Mouse (Mus musculus) forebrain, embryonic 13.5 days (tissue): ENCODE measurements around the gene Rras. TPM values are rescaled to one million over a fixed set of nuclear protein-coding genes. Genes with fewer than 3 reads are reported as not detected.

Experiments used
- ATAC-seq: fragments of 200-750 bp; cut with Nextera tagmentation; 2 replicates; pipeline ENCODE4 v1.8.0; 2017
- H3K27ac ChIP-seq: fragments of 300-500 bp; sonication (generic); 2 replicates; pipeline ENCODE4 v1.5.1; 2015; ENCODE audit warnings: inconsistent platforms, mild to moderate bottlenecking, moderate library complexity
- H3K27me3 ChIP-seq: fragments of 300-500 bp; sonication (generic); 2 replicates; pipeline ENCODE4 v1.6.1; 2015; ENCODE audit warnings: mild to moderate bottlenecking, inconsistent platforms
- H3K36me3 ChIP-seq: fragments of 300-500 bp; sonication (generic); 2 replicates; pipeline ENCODE4 v1.6.1; 2015; ENCODE audit warnings: mild to moderate bottlenecking, inconsistent platforms; ENCODE audit not compliant: poor library complexity, severe bottlenecking
- H3K4me1 ChIP-seq: fragments of 300-500 bp; sonication (generic); 2 replicates; pipeline ENCODE4 v1.6.1; 2015; ENCODE audit warnings: inconsistent platforms
- H3K4me2 ChIP-seq: fragments of 300-500 bp; sonication (generic); 2 replicates; pipeline ENCODE4 v1.6.1; 2015; ENCODE audit warnings: inconsistent platforms, mild to moderate bottlenecking, moderate library complexity
- H3K4me3 ChIP-seq: fragments of 300-500 bp; sonication (generic); 2 replicates; pipeline ENCODE4 v1.5.1; 2015; ENCODE audit warnings: mild to moderate bottlenecking, inconsistent platforms
- H3K9ac ChIP-seq: fragments of 300-500 bp; sonication (generic); 2 replicates; pipeline ENCODE4 v1.6.1; 2015; ENCODE audit warnings: mild to moderate bottlenecking, inconsistent platforms
- H3K9me3 ChIP-seq: fragments of 300-500 bp; sonication (generic); replicated peaks from 2 replicates; pipeline ENCODE4 v1.6.1; 2016; ENCODE audit warnings: inconsistent platforms
- WGBS: fragments of 180-500 bp; shearing (Covaris S2); methylation state at CpG from one replicate; pipeline ENCODE4 v1.1.7; 2015; 5-methylcytosine and 5-hydroxymethylcytosine counted together
- microRNA-seq: library from miRNA; unstranded; fragments of <30 nt; microRNA quantifications from one replicate; pipeline ENCODE4, GENCODE M21; 2016
- polyA plus RNA-seq: library from polyadenylated mRNA; unstranded; fragments of >200 nt; fragmentation: Nextera tagmentation; extraction: Ambion mirVana; gene quantifications from 2 replicates; pipeline ENCODE4 v1.2.1, GENCODE M21; 2015

Rras gene
- polyA plus RNA-seq, 1 experiment from 2014 or later = 10.2 TPM

- Histone ChIP-seq H3K4me3 (peak overlapping the region; percentile 64), H3K9ac (peak overlapping the region; percentile 36; the same call in 1 of the 2 replicates), H3K4me1 (peaks cover 33% of the 10 kb centered on the region), H3K9me3 (no peaks in the 10 kb centered on the region), H3K4me2 (peak overlapping the region; percentile 64), H3K27me3 (no peaks in the 10 kb centered on the region), H3K36me3 (no peaks in the 10 kb centered on the region), H3K27ac (no peak overlapping the region)
- WGBS = 11% methylated on average over 11 of the region's 11 CpGs
- no peak for ATAC-seq
Observed at GRCm38 (mm10) chr7:45061532-45062075, 43.8 kb downstream of the Rras start.

GRCm38 (mm10) chr7:45062239-45062835 lies 44.6 kb downstream of the Rras start, which contains the start of the genes Nosip and Prrg2:
Gene Nosip, plus strand, starts transcription at chr7:45062429.
Gene Prrg2, minus strand, starts transcription at chr7:45062677.
- H3K9me3 ChIP-seq = no peaks in the 10 kb centered on the region
- peak within 1 kb of the TSS; percentile 70 for H3K9ac ChIP-seq
- H3K4me1 ChIP-seq = peaks cover 33% of the 10 kb centered on the region
- 0% methylated on average over 31 of the region's 31 CpGs for WGBS
- peak within 1 kb of the TSS; percentile 64 for H3K4me2 ChIP-seq
- H3K4me3 ChIP-seq = peak within 1 kb of the TSS; percentile 64
- peak; percentile 93 for ATAC-seq
- no peaks in the 10 kb centered on the region for H3K27me3 ChIP-seq
- H3K27ac ChIP-seq = peak within 1 kb of the TSS; percentile 88
- no peaks in the 10 kb centered on the region for H3K36me3 ChIP-seq

- no peaks in the 10 kb centered on the region for H3K27me3 ChIP-seq
- no peak overlapping the region for H3K4me2 ChIP-seq
- H3K4me3 ChIP-seq = no peak overlapping the region
- WGBS = 66% methylated on average over 4 of the region's 4 CpGs
- H3K36me3 ChIP-seq = no peaks in the 10 kb centered on the region
- no peak for ATAC-seq
- H3K27ac ChIP-seq = no peak overlapping the region
- H3K9me3 ChIP-seq = no peaks in the 10 kb centered on the region
- no peak overlapping the region for H3K9ac ChIP-seq
- peaks cover 11% of the 10 kb centered on the region; the same call in 1 of the 2 replicates for H3K4me1 ChIP-seq
Observed at GRCm38 (mm10) chr7:45067190-45067999, 49.6 kb downstream of the Rras start.

GRCm38 (mm10) chr7:45068000-45068318 lies 50.2 kb downstream of the Rras start:
- Histone ChIP-seq H3K27ac (no peak overlapping the region), H3K27me3 (no peaks in the 10 kb centered on the region), H3K9ac (no peak overlapping the region), H3K4me2 (no peak overlapping the region), H3K36me3 (no peaks in the 10 kb centered on the region), H3K9me3 (no peaks in the 10 kb centered on the region), H3K4me1 (peaks cover 11% of the 10 kb centered on the region; the same call in 1 of the 2 replicates), H3K4me3 (no peak overlapping the region)
- no peak for ATAC-seq
- WGBS = 21% methylated on average over 5 of the region's 5 CpGs

GRCm38 (mm10) chr7:45069671-45070070 lies 51.9 kb downstream of the Rras start:
- Histone ChIP-seq H3K4me3 (no peak overlapping the region), H3K9ac (no peak overlapping the region), H3K36me3 (peaks cover 16% of the 10 kb centered on the region), H3K27me3 (no peaks in the 10 kb centered on the region), H3K4me2 (no peak overlapping the region), H3K9me3 (no peaks in the 10 kb centered on the region), H3K4me1 (0 out of 2 replicates have a peak, but pooled peaks cover 2% of the 10 kb centered on the region), H3K27ac (no peak overlapping the region)
- 94% methylated on average over 2 of the region's 2 CpGs for WGBS
- no peak for ATAC-seq

Small RNA genes within 50 kb of the gene (microRNA-seq; reads per million reads assigned to microRNA genes)
- not detected for gene Mir7054

Other genes with a start within 250 kb of the Rras start
- gene Nup62, start 201.9 kb upstream of the Rras start, polyA plus RNA-seq = 73.5 and 83.0 TPM in 2 replicates
- 1.2 and 1.9 TPM in 2 replicates for gene Il4i1, start 201.6 kb upstream of the Rras start, polyA plus RNA-seq
- gene Atf5, start 201.3 kb upstream of the Rras start, polyA plus RNA-seq = 5.4 and 5.7 TPM in 2 replicates
- 93.1 and 95.4 TPM in 2 replicates for gene Akt1s1, start 169.0 kb upstream of the Rras start, polyA plus RNA-seq
- 81.5 and 95.5 TPM in 2 replicates for gene Tbc1d17, start 168.9 kb upstream of the Rras start, polyA plus RNA-seq
- gene Pnkp, start 160.8 kb upstream of the Rras start, polyA plus RNA-seq = 34.9 and 38.1 TPM in 2 replicates
- 558 and 574 TPM in 2 replicates for gene Ptov1, start 148.2 kb upstream of the Rras start, polyA plus RNA-seq
- gene Med25, start 125.2 kb upstream of the Rras start, polyA plus RNA-seq = 145 and 165 TPM in 2 replicates
- gene Fuz, start 121.9 kb upstream of the Rras start, polyA plus RNA-seq = 24.7 and 27.7 TPM in 2 replicates
- gene Ap2a1, start 88.5 kb upstream of the Rras start, polyA plus RNA-seq = 81.7 and 87.2 TPM in 2 replicates
- gene Tsks, start 74.8 kb upstream of the Rras start, polyA plus RNA-seq = 0.20 TPM in 1 of 2 replicates, not detected in the other
- 40.2 and 43.1 TPM in 2 replicates for gene Cpt1c, start 43.1 kb upstream of the Rras start, polyA plus RNA-seq
- 815 and 859 TPM in 2 replicates for gene Prmt1, start 31.4 kb upstream of the Rras start, polyA plus RNA-seq
- gene Irf3, start 20.3 kb upstream of the Rras start, polyA plus RNA-seq = 67.9 and 72.7 TPM in 2 replicates
- 40.5 and 45.6 TPM in 2 replicates for gene Bcl2l12, start 19.2 kb upstream of the Rras start, polyA plus RNA-seq
- gene Scaf1, start 1.6 kb upstream of the Rras start, polyA plus RNA-seq = 35.8 and 38.9 TPM in 2 replicates
- gene Prr12, start 34.9 kb downstream of the Rras start, polyA plus RNA-seq = 14.9 and 17.2 TPM in 2 replicates
- 52.7 and 58.5 TPM in 2 replicates for gene Nosip, start 44.5 kb downstream of the Rras start, polyA plus RNA-seq
- gene Prrg2, start 44.7 kb downstream of the Rras start, polyA plus RNA-seq = 14.7 and 14.8 TPM in 2 replicates
- 61.3 and 62.0 TPM in 2 replicates for gene Rcn3, start 74.3 kb downstream of the Rras start, polyA plus RNA-seq
- 8.0 and 9.9 TPM in 2 replicates for gene Fcgrt, start 85.9 kb downstream of the Rras start, polyA plus RNA-seq
- 1,342 and 1,406 TPM in 2 replicates for gene Rps11, start 106.5 kb downstream of the Rras start, polyA plus RNA-seq
- gene Rpl13a, start 110.8 kb downstream of the Rras start, polyA plus RNA-seq = 998 and 1,188 TPM in 2 replicates
- gene Gm45713, start 118.3 kb downstream of the Rras start, polyA plus RNA-seq = 0.13 and 0.31 TPM in 2 replicates
- 0.79 and 0.92 TPM in 2 replicates for gene Flt3l, start 118.5 kb downstream of the Rras start, polyA plus RNA-seq
- 97.5 TPM in 2 replicates for gene Pih1d1, start 136.3 kb downstream of the Rras start, polyA plus RNA-seq
- 35.6 and 36.4 TPM in 2 replicates for gene Aldh16a1, start 136.6 kb downstream of the Rras start, polyA plus RNA-seq
- gene Slc17a7, start 146.0 kb downstream of the Rras start, polyA plus RNA-seq = 9.3 and 14.2 TPM in 2 replicates
- gene Gfy, start 161.6 kb downstream of the Rras start, polyA plus RNA-seq = not detected in 2 replicates
- gene Pth2, start 163.0 kb downstream of the Rras start, polyA plus RNA-seq = not detected in 2 replicates
- gene Ccdc155, start 186.9 kb downstream of the Rras start, polyA plus RNA-seq = 0.87 and 0.93 TPM in 2 replicates
- gene Dkkl1, start 194.2 kb downstream of the Rras start, polyA plus RNA-seq = 0.59 and 0.63 TPM in 2 replicates
- gene Tead2, start 197.8 kb downstream of the Rras start, polyA plus RNA-seq = 181 and 198 TPM in 2 replicates
- 0.96 and 1.3 TPM in 2 replicates for gene Cd37, start 221.2 kb downstream of the Rras start, polyA plus RNA-seq
- 0.11 and 0.23 TPM in 2 replicates for gene Slc6a16, start 223.1 kb downstream of the Rras start, polyA plus RNA-seq